Comparison of ENCODE assay signal across 28 mouse cellular contexts in genomic region chr7:34421201-34421600, GRCm38 (mm10). TPM values are rescaled to one million over a fixed set of nuclear protein-coding genes. Genes with fewer than 3 reads are reported as not detected.
DNase-seq lines count a peak whose midpoint lies in the region; ATAC-seq and TF ChIP-seq lines count a peak whose summit lies in the region.
"Had no signal": no experiment of that assay in that cellular context is flagged by ENCODE, and none has a peak within 500 bp of the region (broad histone marks: within the 10 kb centered on the region; RNA-seq: fewer than 3 reads in every experiment).

No protein-coding gene starts in this region.

- no peak overlapping the region for H3K27ac ChIP-seq in kidney, postnatal 0 days
- no peak overlapping the region for H3K27ac ChIP-seq in kidney, embryonic 14.5 days (ENCODE audit: low read depth, low read length)
- H3K27ac ChIP-seq: embryonic facial prominence, embryonic 10.5 days; embryonic facial prominence, embryonic 13.5 days; forebrain, embryonic 12.5 days; forebrain, embryonic 15.5 days; heart, adult 2 months; hindbrain, embryonic 12.5 days; hindbrain, embryonic 15.5 days; intestine, embryonic 15.5 days had no signal

- H3K9me3 ChIP-seq in kidney, postnatal 0 days (replicated peaks; ENCODE audit: low read length): no peaks in the 10 kb centered on the region
- H3K9me3 ChIP-seq in kidney, embryonic 14.5 days (ENCODE audit: control insufficient read depth, low read length): no peaks in the 10 kb centered on the region
- H3K9me3 ChIP-seq: embryonic facial prominence, embryonic 10.5 days; embryonic facial prominence, embryonic 13.5 days; forebrain, embryonic 12.5 days; forebrain, embryonic 15.5 days; hindbrain, embryonic 12.5 days; hindbrain, embryonic 15.5 days; intestine, embryonic 15.5 days had no signal

- WGBS in kidney, postnatal 0 days: 67% methylated on average over 2 of the region's 2 CpGs
- 73% methylated on average over 2 of the region's 2 CpGs for WGBS in kidney, embryonic 14.5 days

- DNase-seq in kidney, postnatal 0 days (ENCODE audit: low spot score): peak; percentile 22
- DNase-seq in ES-CJ7 (ENCODE audit: low read depth, low spot score) (peak; percentile 46), ZHBTc4 (ENCODE audit: low read depth, low spot score) (peak; percentile 26)
- no peak for DNase-seq in heart, adult 11 months
- no peak for DNase-seq in left cerebral cortex, postnatal 36 days (ENCODE audit: low spot score in 2 of 2)
- no peak for DNase-seq in B cell, adult 2 months
- DNase-seq in left cerebral cortex, postnatal 25 days (ENCODE audit: low spot score in 2 of 2): no peak
- DNase-seq: adrenal gland, postnatal 14 days; cerebellum, adult 11 months; cerebellum, adult 2 months; cerebellum, adult 9-11 months; cerebellum, postnatal 36 days; embryo, embryonic 11 days; gastrocnemius, postnatal 25 days; heart, adult 2 months; kidney, adult 11 months had no signal

- no peaks in the 10 kb centered on the region for H3K27me3 ChIP-seq in kidney, postnatal 0 days (ENCODE audit: insufficient read depth, low read length)
- no peaks in the 10 kb centered on the region for H3K27me3 ChIP-seq in kidney, embryonic 14.5 days (ENCODE audit: control insufficient read depth, insufficient read depth, low read length)
- H3K27me3 ChIP-seq: embryonic facial prominence, embryonic 13.5 days; forebrain, embryonic 12.5 days; forebrain, embryonic 15.5 days; hindbrain, embryonic 12.5 days; hindbrain, embryonic 15.5 days; intestine, embryonic 15.5 days had no signal

- H3K4me3 ChIP-seq in kidney, postnatal 0 days (replicated peaks; ENCODE audit: low read depth, low read length): no peak overlapping the region
- no peak overlapping the region for H3K4me3 ChIP-seq in kidney, embryonic 14.5 days (ENCODE audit: low read length)
- H3K4me3 ChIP-seq: embryonic facial prominence, embryonic 10.5 days; embryonic facial prominence, embryonic 13.5 days; erythroblast, embryonic 14.5 days; forebrain, embryonic 12.5 days; forebrain, embryonic 15.5 days; heart, adult 2 months; hindbrain, embryonic 12.5 days; hindbrain, embryonic 15.5 days; intestine, embryonic 15.5 days had no signal

- no peaks in the 10 kb centered on the region for H3K36me3 ChIP-seq in kidney, postnatal 0 days (ENCODE audit: insufficient read depth, low read length)
- H3K36me3 ChIP-seq in kidney, embryonic 14.5 days (ENCODE audit: control insufficient read depth, insufficient read depth, low read length): no peaks in the 10 kb centered on the region
- H3K36me3 ChIP-seq: embryonic facial prominence, embryonic 10.5 days; embryonic facial prominence, embryonic 13.5 days; forebrain, embryonic 12.5 days; forebrain, embryonic 15.5 days; hindbrain, embryonic 12.5 days; hindbrain, embryonic 15.5 days; intestine, embryonic 15.5 days had no signal

- H3K9ac ChIP-seq in kidney, postnatal 0 days (ENCODE audit: low read depth, low read length): no peak overlapping the region
- no peak overlapping the region for H3K9ac ChIP-seq in kidney, embryonic 14.5 days (ENCODE audit: low read depth, low read length)
- H3K9ac ChIP-seq: embryonic facial prominence, embryonic 13.5 days; forebrain, embryonic 12.5 days; forebrain, embryonic 15.5 days; hindbrain, embryonic 12.5 days; hindbrain, embryonic 15.5 days; intestine, embryonic 15.5 days had no signal

- no peaks in the 10 kb centered on the region for H3K4me1 ChIP-seq in kidney, postnatal 0 days (replicated peaks; ENCODE audit: insufficient read depth, low read length)
- no peaks in the 10 kb centered on the region for H3K4me1 ChIP-seq in kidney, embryonic 14.5 days (ENCODE audit: control insufficient read depth, insufficient read depth, low read length)
- H3K4me1 ChIP-seq: embryonic facial prominence, embryonic 10.5 days; embryonic facial prominence, embryonic 13.5 days; forebrain, embryonic 12.5 days; forebrain, embryonic 15.5 days; hindbrain, embryonic 12.5 days; hindbrain, embryonic 15.5 days; intestine, embryonic 15.5 days had no signal

- no peak for ATAC-seq in kidney, postnatal 0 days (replicated peaks; ENCODE audit: low FRiP score, low read depth)
- no peak for ATAC-seq in kidney, embryonic 14.5 days (ENCODE audit: low FRiP score, low TSS enrichment)
- ATAC-seq: activated CD4-positive, CD25-positive, alpha-beta regulatory T cell, adult 4 months; forebrain, embryonic 15.5 days; intestine, embryonic 15.5 days; Patski had no signal

- TF ChIP-seq CTCF in kidney, postnatal 0 days (IDR thresholded peaks at IDR 0.05; ENCODE audit: low read depth): no peak

- intact Hi-C loops in left cerebral cortex, postnatal 36 days (cut with DNase I): no loop called here
- intact Hi-C loops in left cerebral cortex, postnatal 25 days (cut with DNase I): no loop called here

- no peak overlapping the region for H3K4me2 ChIP-seq in kidney, postnatal 0 days (ENCODE audit: low read length)
- no peak overlapping the region for H3K4me2 ChIP-seq in kidney, embryonic 14.5 days (replicated peaks; ENCODE audit: low read depth, low read length)
- H3K4me2 ChIP-seq: embryonic facial prominence, embryonic 13.5 days; forebrain, embryonic 12.5 days; forebrain, embryonic 15.5 days; heart, embryonic 11.5 days; hindbrain, embryonic 12.5 days; hindbrain, embryonic 15.5 days; intestine, embryonic 15.5 days had no signal

RNA-seq across cellular contexts. Expression of gene Lsm14a, which starts 28.1 kb away (rescaled TPM):
- 78.7 and 82.0 TPM in 2 replicates for polyA plus RNA-seq in kidney, postnatal 0 days (2015; fragmentation: Nextera tagmentation; extraction: Ambion mirVana)
- 59.4 and 66.7 TPM in 2 replicates for polyA plus RNA-seq in kidney, embryonic 14.5 days (2014; fragmentation: Nextera tagmentation; extraction: Ambion mirVana)
- 10 to 100 TPM; 80.9 to 83.4 TPM for total RNA-seq in left cerebral cortex, postnatal 36 days (2021)
- total RNA-seq in left cerebral cortex, postnatal 25 days (2021): 10 to 100 TPM; 76.3 to 79.6 TPM

Comparison
In these comparisons a context has a peak if more than half of its experiments do, and no peak if none do; other contexts are left out.
1. DNase-seq: peak in kidney, postnatal 0 days (single experiment), ES-CJ7 (single experiment) and ZHBTc4 (single experiment); none in heart, adult 11 months (single experiment), left cerebral cortex, postnatal 36 days (0 of 2), B cell, adult 2 months (0 of 2) and left cerebral cortex, postnatal 25 days (0 of 2).